Mouse (Mus musculus) lung, embryonic 15.5 days (tissue): ENCODE data around the gene Trio. TPM values are rescaled to one million over a fixed set of nuclear protein-coding genes. Genes with fewer than 3 reads are reported as not detected.
"Not testable (repeated sequence)": the region's sequence is repeated elsewhere in the genome, so short reads cannot be mapped to it uniquely, and the experiment has no call there.

Experiments used
- ATAC-seq: fragments of 200-750 bp; cut with Nextera tagmentation; 2 replicates; pipeline ENCODE4 v1.8.0; 2017; ENCODE audit warnings: moderate number of reproducible peaks, borderline replicate concordance; ENCODE audit not compliant: low FRiP score, low TSS enrichment; ENCODE audit errors: extremely low read depth
- H3K27ac ChIP-seq: fragments of 300-500 bp; sonication (generic); 2 replicates; pipeline ENCODE4 v1.5.1; 2015; ENCODE audit warnings: moderate library complexity, mild to moderate bottlenecking, inconsistent platforms
- H3K27me3 ChIP-seq: fragments of 300-500 bp; sonication (generic); 2 replicates; pipeline ENCODE4 v1.6.1; 2015; ENCODE audit warnings: inconsistent platforms
- H3K36me3 ChIP-seq: fragments of 300-500 bp; sonication (generic); 2 replicates; pipeline ENCODE4 v1.6.1; 2015; ENCODE audit warnings: inconsistent platforms
- H3K4me1 ChIP-seq: fragments of 300-500 bp; sonication (generic); 2 replicates; pipeline ENCODE4 v1.6.1; 2015; ENCODE audit warnings: inconsistent platforms
- H3K4me2 ChIP-seq: fragments of 300-500 bp; sonication (generic); 2 replicates; pipeline ENCODE4 v1.6.1; 2015; ENCODE audit warnings: inconsistent platforms, mild to moderate bottlenecking, moderate library complexity
- H3K4me3 ChIP-seq: fragments of 300-500 bp; sonication (generic); 2 replicates; pipeline ENCODE4 v1.5.1; 2015; ENCODE audit warnings: mild to moderate bottlenecking, inconsistent platforms
- H3K9ac ChIP-seq: fragments of 300-500 bp; sonication (generic); 2 replicates; pipeline ENCODE4 v1.6.1; 2015; ENCODE audit warnings: inconsistent platforms
- H3K9me3 ChIP-seq: fragments of 300-500 bp; sonication (generic); 2 replicates; pipeline ENCODE4 v1.6.1; 2016; ENCODE audit warnings: inconsistent platforms
- WGBS: fragments of 180-500 bp; shearing (Covaris S2); methylation state at CpG from one replicate; pipeline ENCODE4 v1.1.7; 2015; 5-methylcytosine and 5-hydroxymethylcytosine counted together
- polyA plus RNA-seq: library from polyadenylated mRNA; unstranded; fragments of >200 nt; fragmentation: Nextera tagmentation; extraction: Ambion mirVana; gene quantifications from 2 replicates; pipeline ENCODE4 v1.2.1, GENCODE M21; 2015

Trio gene
- polyA plus RNA-seq, 1 experiment from 2014 or later: 18.7 TPM

DNA sequence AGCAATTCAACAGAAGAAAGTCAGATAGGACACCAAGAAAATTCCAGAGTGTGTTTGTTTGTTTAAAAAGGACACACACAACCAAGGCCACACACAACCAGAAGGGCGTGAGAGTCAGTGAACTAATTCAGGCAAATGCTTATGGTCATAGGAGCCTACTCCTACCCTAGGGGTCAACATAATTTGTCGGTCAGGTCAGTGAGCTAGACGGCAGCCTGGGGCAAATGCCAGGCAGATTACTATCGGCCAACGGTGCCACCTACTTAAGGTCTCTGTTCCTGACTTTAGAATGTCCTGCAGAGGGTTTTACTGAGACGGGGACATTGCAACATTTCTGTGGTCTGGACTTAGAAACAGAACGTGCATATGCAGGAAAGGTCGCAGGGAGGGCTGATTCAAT lies 276.9 kb downstream of the Trio start:
- Histone ChIP-seq H3K4me2 (no peak overlapping the region), H3K4me3 (no peak overlapping the region), H3K36me3 (peaks cover 53% of the 10 kb centered on the region), H3K9ac (no peak overlapping the region), H3K9me3 (no peaks in the 10 kb centered on the region), H3K27me3 (no peaks in the 10 kb centered on the region), H3K27ac (no peak overlapping the region), H3K4me1 (no peaks in the 10 kb centered on the region)
- WGBS: 78% methylated on average over 8 of the region's 8 CpGs
- no peak for ATAC-seq

GRCm38 (mm10) chr15:27747512-27747911 lies 278.1 kb downstream of the Trio start:
- Histone ChIP-seq H3K27me3 (no peaks in the 10 kb centered on the region), H3K9me3 (no peaks in the 10 kb centered on the region), H3K9ac (no peak overlapping the region), H3K4me2 (no peak overlapping the region), H3K4me3 (no peak overlapping the region), H3K36me3 (peaks cover 65% of the 10 kb centered on the region), H3K4me1 (no peaks in the 10 kb centered on the region), H3K27ac (no peak overlapping the region)
- 81% methylated on average over 18 of the region's 18 CpGs for WGBS
- no peak for ATAC-seq

DNA sequence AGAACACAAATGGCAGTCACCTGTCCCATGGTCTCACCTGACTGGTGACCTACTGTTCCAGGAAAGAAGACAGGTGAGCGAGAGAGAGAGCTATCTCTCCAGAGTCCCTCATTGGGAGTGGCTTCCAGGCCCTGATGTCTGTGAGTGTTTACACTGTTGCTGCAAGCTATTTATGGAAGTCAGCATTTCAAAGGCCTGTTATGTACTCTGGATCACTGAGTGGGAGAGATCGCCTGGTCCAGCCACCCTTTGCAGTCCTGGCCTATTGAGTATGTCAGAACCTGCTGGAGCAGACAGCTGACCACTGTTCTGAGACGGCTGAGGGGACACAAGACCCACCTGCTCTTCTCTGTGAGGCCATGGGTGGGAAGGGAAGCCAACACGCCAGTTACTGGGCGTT lies 280.7 kb downstream of the Trio start:
- Histone ChIP-seq H3K9ac (no peak overlapping the region), H3K27me3 (no peaks in the 10 kb centered on the region), H3K27ac (no peak overlapping the region), H3K4me2 (no peak overlapping the region), H3K9me3 (no peaks in the 10 kb centered on the region), H3K4me1 (no peaks in the 10 kb centered on the region), H3K36me3 (peaks cover 69% of the 10 kb centered on the region), H3K4me3 (no peak overlapping the region)
- 67% methylated on average over 5 of the region's 5 CpGs for WGBS
- ATAC-seq: no peak

GRCm38 (mm10) chr15:27740080-27740479 lies 285.6 kb downstream of the Trio start:
- H3K27me3 ChIP-seq: no peaks in the 10 kb centered on the region
- H3K36me3 ChIP-seq: peaks cover 63% of the 10 kb centered on the region
- no peak overlapping the region for H3K4me2 ChIP-seq
- no peaks in the 10 kb centered on the region for H3K4me1 ChIP-seq
- no peak for ATAC-seq
- H3K9me3 ChIP-seq: no peaks in the 10 kb centered on the region
- no peak overlapping the region for H3K9ac ChIP-seq
- H3K4me3 ChIP-seq: no peak overlapping the region
- WGBS: 79% methylated on average over 7 of the region's 7 CpGs
- H3K27ac ChIP-seq: no peak overlapping the region

DNA sequence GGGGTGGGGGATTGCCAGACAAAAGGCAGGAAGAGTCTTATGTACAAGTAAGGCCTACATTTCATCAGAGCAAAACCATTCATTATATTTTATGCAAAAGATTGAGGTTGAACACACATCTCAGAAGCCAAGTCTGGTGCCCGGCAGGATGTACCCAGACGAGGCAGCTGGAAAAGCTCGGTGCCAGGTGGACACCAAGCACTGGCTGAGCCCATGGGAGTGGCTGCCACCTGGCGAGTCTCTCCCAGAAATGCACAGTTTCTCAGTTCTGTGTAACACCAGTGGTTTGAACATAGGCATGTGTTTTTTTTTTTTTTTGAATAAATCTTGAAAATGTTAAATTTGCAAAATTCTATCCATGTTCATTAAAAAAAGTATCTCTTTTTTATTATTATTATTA lies 293.8 kb downstream of the Trio start:
- Histone ChIP-seq H3K4me1 (no peaks in the 10 kb centered on the region), H3K36me3 (peaks cover 54% of the 10 kb centered on the region), H3K27me3 (no peaks in the 10 kb centered on the region), H3K4me2 (no peak overlapping the region), H3K9ac (no peak overlapping the region), H3K27ac (no peak overlapping the region), H3K4me3 (no peak overlapping the region), H3K9me3 (no peaks in the 10 kb centered on the region)
- no peak for ATAC-seq
- 85% methylated on average over 4 of the region's 4 CpGs for WGBS

DNA sequence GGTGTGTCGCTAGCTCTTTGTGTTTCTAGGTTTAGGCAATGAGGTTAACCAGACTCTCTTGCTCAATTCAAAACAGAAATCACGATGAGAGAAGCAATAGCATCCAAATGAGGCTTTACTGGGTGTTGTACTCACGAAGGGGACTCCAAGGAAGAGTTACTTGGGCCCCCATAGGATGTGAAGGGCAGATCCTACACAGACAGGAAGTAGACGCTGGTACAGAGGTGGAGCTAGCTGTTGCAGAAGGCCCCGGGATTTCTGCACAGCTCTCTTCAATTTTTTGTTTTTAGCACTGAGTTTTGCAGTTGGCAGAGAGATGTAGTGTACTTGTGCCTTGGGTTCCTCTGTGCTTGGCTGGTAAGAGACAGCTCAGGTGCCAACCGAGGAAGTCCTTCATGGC lies 299.4 kb downstream of the Trio start:
- Histone ChIP-seq H3K4me1 (0 out of 2 replicates have a peak, but pooled peaks cover 5% of the 10 kb centered on the region), H3K27ac (no peak overlapping the region), H3K4me3 (no peak overlapping the region), H3K9me3 (no peaks in the 10 kb centered on the region), H3K36me3 (peaks cover 3% of the 10 kb centered on the region; the same call in 1 of the 2 replicates), H3K9ac (no peak overlapping the region), H3K27me3 (no peaks in the 10 kb centered on the region), H3K4me2 (no peak overlapping the region)
- no peak for ATAC-seq
- WGBS: 76% methylated on average over 6 of the region's 6 CpGs

DNA sequence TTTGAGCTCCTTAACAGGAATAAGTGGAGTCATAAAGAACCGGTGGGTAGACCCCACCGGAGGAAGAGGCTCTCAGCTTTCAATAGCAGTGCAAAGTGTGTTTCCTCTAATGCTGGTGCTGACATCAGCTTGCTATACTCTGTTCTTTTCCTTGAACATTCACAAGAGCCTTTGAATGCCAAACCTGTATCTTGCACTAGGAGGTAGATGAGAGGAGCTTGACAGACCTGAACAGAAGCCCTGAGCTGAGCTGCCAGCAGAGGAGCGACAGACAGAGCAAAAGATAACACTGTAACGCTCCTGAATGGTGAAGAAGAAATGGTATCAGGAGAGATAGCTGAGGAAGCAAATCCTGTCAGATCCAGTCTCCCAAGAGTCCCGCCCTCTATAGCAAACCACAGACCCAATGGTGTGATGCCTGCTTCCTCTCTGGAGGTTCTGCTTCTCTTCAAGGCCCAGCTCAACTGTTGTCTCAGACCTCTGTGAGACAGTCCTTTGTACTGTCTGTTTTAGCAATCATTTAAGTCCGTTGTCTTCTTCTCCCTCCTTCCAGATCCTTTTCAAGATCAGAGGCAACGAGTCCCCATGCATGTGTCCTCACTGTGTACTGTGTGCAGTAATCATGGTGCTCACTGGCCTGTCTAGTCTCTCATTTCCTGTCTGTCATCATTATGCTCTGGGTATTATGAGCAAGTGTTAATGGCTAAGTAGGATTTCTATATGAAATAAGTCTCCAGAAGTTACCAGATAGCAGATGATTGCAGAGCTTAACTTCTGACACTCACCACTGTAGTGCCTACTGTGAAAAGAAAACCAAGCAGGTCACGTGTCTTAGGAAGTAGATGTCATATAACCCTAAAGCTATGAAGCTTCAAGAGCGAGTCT lies 300.6 kb downstream of the Trio start:
- no peak overlapping the region for H3K9ac ChIP-seq
- H3K27ac ChIP-seq: peak overlapping the region; percentile 27; the same call in 1 of the 2 replicates
- no peaks in the 10 kb centered on the region for H3K9me3 ChIP-seq
- H3K36me3 ChIP-seq: no peaks in the 10 kb centered on the region
- no peak overlapping the region for H3K4me3 ChIP-seq
- no peak for ATAC-seq
- 0 out of 2 replicates have a peak, but pooled peaks cover 5% of the 10 kb centered on the region for H3K4me1 ChIP-seq
- 62% methylated on average over 9 of the region's 9 CpGs for WGBS
- no peaks in the 10 kb centered on the region for H3K27me3 ChIP-seq
- H3K4me2 ChIP-seq: no peak overlapping the region

- 0 out of 2 replicates have a peak, but pooled peaks cover 5% of the 10 kb centered on the region for H3K4me1 ChIP-seq
- no peak overlapping the region for H3K4me3 ChIP-seq
- H3K9ac ChIP-seq: no peak overlapping the region
- H3K27me3 ChIP-seq: no peaks in the 10 kb centered on the region
- H3K9me3 ChIP-seq: no peaks in the 10 kb centered on the region
- no peaks in the 10 kb centered on the region for H3K36me3 ChIP-seq
- peak overlapping the region; percentile 27; the same call in 1 of the 2 replicates for H3K27ac ChIP-seq
- no peak overlapping the region for H3K4me2 ChIP-seq
- 55% methylated on average over 6 of the region's 6 CpGs for WGBS
- no peak for ATAC-seq
These were observed 301.4 kb downstream of the Trio start for GRCm38 (mm10) chr15:27724298-27724697.

DNA sequence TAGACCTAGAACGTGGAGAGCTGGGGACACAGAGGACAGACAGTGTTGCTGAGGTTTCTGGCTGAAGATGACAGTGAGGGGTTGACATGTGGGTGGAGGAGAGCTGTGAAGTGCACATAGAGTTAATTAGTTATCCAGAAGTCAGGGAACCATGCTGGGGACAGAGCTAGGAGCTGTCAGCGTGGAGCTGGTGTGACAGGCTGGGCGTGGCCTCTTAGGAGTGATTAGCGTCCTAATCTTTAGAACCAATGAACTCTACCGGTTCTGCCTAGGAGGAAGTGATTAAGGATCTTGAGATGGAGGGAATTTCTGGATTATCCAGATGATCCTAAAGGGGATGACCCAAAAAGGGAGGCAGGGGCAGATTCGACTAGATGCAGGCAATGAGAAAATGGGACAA lies 301.9 kb downstream of the Trio start:
- Histone ChIP-seq H3K4me2 (no peak overlapping the region), H3K27ac (no peak overlapping the region)
- WGBS: 40% methylated on average over 6 of the region's 6 CpGs

DNA sequence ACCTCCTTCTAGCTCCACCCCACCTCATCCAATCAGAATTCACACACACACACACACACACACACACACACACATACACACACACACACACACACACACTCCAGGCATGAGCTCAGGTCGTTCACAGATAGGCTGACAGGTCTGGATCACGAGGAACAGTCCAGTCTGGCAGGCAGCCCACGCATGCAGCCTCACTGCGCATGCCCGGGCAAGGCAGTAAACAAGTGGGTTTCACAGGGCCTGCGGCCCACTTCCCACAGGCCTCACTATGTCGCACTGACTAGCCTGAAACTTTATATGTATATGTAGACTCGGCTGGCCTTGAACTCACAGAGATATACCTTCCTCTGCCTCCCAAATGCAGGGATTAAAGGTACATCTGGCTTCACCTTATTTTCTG lies 305.4 kb downstream of the Trio start:
- WGBS: 76% methylated on average over 8 of the region's 8 CpGs
- not testable (repeated sequence) for H3K4me1 ChIP-seq, H3K36me3 ChIP-seq, ATAC-seq, H3K27me3 ChIP-seq, H3K4me2 ChIP-seq, H3K27ac ChIP-seq, H3K9me3 ChIP-seq, H3K9ac ChIP-seq, H3K4me3 ChIP-seq

More for the DNA sequence above, 301.9 kb downstream of the Trio start:
- Histone ChIP-seq H3K4me3 (no peak overlapping the region), H3K9me3 (no peaks in the 10 kb centered on the region), H3K27me3 (no peaks in the 10 kb centered on the region), H3K36me3 (no peaks in the 10 kb centered on the region), H3K4me1 (0 out of 2 replicates have a peak, but pooled peaks cover 5% of the 10 kb centered on the region), H3K9ac (no peak overlapping the region)
- no peak for ATAC-seq

DNA sequence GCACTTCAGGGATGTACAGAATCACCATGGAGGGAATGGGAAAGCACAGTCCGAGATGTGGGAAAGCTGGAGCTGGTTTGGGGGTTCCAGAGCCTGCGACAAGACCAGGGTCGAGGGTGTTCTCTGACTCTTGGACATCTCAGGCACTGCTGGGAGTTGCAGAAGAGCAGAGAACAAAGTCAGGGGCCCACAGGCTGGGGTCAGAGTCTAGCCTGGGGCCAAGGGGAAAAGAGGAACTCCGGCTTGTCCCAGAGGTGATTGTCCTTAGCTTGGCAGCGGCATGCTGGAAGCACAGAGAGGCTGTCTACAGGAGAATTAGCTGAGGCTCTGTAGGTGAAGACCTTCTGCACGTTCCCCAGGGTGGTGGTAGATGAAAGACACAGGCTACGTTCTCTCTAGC lies 307.0 kb downstream of the Trio start:
- no peak for ATAC-seq
- H3K9me3 ChIP-seq: no peaks in the 10 kb centered on the region
- H3K4me1 ChIP-seq: no peaks in the 10 kb centered on the region
- H3K4me3 ChIP-seq: no peak overlapping the region
- H3K4me2 ChIP-seq: no peak overlapping the region
- no peaks in the 10 kb centered on the region for H3K27me3 ChIP-seq
- 77% methylated on average over 7 of the region's 7 CpGs for WGBS
- H3K27ac ChIP-seq: no peak overlapping the region
- no peaks in the 10 kb centered on the region for H3K36me3 ChIP-seq
- H3K9ac ChIP-seq: no peak overlapping the region

- Histone ChIP-seq H3K4me1 (no peaks in the 10 kb centered on the region), H3K27me3 (no peaks in the 10 kb centered on the region), H3K36me3 (no peaks in the 10 kb centered on the region), H3K9me3 (no peaks in the 10 kb centered on the region), H3K9ac (no peak overlapping the region), H3K27ac (no peak overlapping the region), H3K4me2 (no peak overlapping the region), H3K4me3 (no peak overlapping the region)
- ATAC-seq: no peak
- 21% methylated on average over 3 of the region's 3 CpGs for WGBS
These were observed 310.3 kb downstream of the Trio start for GRCm38 (mm10) chr15:27715331-27715730.
